Mouse (Mus musculus) kidney, postnatal 36 days (tissue): ENCODE data around the gene Eda2r.
A peak's percentile ranks its signal among the peaks of the same experiment; 100 is the strongest.

Experiments
- DNase-seq, 2 experiments: peaks; one replicate each; pipeline ENCODE4 v3.0.0; 2021 to 2022; ENCODE audit warnings: mixed read lengths in 2 of 2

Gene Eda2r

DNA sequence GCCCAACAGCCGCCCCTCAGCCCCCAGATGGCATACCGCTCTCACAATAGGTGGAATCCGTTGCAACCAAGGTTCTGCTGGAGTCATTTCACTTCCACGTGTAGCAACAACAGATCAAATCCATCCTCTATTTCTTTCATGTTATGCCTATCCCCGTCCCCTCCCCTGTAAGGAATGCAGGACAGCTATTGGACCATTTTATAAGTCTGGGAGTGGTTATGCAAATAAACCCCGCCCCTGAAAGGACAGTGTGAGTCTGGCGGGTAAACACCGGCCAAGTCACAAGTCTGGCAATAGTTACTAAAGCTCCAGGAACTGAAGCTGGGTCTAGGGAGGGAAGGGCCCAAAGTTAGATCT is at the start of gene Eda2r:
Gene Eda2r (minus strand): TSS at position 152 of the 357 bp plus-strand sequence.
- DNase-seq = peak; percentile 50 to 62

DNA sequence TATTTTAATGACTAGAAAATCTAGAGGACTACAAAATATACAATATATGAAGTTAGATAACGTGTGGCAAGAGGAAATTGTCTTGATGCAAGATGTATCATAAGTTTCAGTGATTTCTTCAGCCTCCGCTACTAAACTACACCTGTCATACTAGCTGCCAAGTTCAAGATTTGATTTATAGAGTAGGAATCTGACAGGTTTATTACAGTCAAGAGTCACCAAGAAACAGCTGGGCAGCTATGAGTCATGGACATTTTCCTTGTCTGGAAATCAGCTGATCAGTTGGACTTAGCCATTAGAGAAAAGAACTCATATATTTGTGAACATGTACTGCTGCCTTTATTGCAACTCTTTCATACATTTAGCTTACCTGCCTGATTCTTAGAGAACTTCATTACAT is 20.9 kb upstream of the Eda2r start:
- DNase-seq = no peak

DNA sequence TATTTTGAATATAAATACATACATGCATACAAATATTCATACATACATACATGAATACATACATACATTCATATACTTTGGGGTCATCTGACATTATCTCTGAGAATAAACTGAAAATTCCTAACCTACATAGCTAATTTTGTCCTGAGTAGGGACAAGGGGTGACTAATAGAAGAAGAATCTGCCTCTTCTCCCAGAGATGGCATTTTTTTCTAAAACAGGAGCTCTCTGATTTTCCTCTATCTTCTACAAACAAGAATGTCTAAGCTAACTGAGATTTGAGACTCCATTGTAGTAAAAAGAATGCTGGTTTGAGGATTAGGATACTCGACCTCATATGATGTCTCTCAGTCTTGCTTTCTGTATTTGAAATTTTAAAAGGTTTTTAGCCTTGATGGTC is 1.1 kb upstream of the Eda2r start:
- no peak for DNase-seq

DNA sequence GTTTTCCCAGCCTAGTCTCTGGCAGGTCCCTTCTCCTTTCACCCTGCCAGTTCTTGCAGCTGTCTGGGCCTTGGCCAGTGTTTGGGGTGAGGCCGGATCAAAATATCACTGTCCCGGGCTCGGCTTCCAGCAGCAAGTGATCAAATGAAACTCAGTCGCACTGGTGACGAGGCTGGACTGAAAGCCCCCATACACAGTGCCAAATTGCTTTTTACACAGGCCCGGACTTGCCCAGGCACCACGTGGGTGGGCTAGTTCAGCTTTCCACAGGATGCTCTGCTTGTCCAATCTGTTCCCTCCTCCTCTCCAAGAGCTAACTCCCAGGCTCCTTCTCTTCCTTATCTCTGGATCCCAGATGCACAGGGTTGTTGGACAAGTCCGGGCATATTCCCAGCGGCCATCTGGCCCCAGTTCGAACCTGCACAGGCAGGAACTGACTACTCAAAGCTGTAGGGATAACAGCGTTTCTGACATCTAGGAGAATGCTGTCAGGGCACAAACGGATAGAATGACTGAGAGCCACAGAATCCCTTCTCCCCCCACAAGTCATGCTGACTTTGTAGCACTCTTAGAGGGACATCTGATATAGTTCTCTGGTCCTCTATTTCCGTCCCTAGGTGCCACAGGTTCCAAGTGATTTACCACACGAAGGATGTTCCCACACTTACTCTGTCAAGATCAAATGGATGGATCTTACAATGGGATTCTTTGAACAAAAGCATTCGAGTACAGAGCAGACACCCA is 523 bp downstream of the Eda2r start:
- DNase-seq = peak; percentile 2 to 4

DNA sequence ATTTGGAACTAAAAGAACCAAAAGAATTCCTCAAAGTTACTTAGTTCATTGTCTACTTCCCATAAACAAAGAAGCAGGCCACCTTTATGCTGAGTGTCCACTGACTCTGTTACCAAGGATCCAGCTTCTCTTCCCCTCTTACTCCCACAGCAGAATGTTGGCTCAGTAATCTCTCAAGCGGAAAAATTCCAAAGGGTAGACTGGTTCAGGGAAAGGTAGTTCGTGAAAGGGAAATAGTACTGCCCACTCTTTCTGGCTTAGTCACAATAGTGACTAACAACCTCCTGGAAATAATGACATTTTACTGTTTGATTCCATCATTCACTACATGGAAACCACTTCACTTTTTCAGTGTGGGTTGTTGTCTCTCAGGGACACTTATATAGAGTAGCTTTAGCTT is 4.2 kb downstream of the Eda2r start:
- DNase-seq = no peak

DNA sequence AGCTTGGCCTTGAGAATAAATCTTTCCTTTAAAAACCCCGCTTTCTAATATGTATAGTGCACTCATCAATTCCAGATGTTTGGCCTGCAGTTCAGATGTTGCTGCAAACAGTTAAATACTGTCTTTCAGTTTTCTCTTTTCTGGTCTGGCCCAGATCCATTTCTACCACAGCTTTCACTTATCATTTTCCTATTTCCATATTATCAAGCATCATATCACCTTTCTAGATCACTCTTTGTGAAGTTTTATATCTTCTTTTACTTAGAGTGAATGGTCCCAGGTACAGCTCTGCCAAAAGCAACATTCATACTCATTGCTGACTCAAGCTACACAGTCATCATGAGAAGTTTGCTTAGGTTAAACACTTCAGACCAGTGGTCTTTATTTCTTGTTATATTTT is 7.8 kb downstream of the Eda2r start:
- no peak for DNase-seq

DNA sequence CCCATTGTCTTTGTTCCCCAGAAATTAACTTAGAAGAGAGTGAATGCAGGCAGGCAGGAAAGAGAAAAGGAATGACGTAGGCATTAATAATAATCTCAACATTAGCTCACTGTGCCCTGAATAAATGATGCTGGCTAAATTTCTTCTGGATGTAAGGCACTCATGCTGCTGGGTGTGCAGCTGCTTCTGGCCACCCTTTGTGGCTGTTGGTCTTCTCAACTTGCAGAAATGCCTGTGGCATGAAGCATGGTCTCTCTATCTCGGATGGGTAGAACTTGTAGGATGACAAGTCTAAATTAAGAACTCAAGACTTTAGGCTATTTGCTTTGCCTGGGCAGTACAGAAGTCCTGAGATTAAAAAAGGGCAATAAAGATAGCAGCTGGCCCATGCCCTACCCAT is 8.3 kb downstream of the Eda2r start:
- DNase-seq = no peak

DNA sequence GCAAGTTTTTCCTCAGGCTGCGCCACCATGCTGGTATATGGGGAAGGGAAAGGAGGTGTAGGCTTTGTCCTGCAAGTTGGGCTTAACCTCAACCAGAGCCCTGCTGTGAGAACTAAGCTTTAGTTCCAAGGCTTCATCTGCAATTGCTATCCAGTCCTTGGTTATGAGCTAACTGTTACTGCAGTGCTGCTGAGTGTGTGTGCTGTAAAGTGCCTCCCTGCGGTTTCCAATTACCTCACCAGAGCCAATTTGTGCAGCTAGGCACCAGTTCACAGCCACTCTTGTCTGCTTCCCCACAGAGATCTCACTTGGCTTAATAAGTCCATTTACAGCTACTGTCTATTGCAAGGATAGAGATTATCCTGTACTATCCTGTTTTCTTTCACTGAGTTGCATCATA is 16.1 kb downstream of the Eda2r start:
- no peak for DNase-seq

DNA sequence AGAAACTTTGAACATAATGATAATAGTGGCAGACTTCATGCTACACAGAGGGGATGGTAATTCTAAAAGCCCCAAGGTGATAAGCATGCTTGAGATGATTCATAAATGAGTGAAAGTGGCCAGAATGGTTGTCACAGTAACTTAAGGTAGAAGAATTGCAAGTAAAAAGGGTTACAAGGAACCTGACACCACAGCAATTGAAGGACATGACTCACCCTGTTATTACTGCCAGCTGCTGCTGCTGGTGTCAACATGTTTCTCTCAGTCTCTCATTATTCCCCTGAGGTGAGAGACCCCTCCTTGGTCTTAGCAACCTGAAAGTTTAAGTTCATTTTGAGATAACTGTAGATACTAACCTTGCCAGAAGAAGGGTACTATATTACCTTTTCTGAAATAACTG is 49.1 kb downstream of the Eda2r start:
- no peak for DNase-seq
